ENCODE assay signal across 21 mouse cellular contexts in the genomic region with DNA sequence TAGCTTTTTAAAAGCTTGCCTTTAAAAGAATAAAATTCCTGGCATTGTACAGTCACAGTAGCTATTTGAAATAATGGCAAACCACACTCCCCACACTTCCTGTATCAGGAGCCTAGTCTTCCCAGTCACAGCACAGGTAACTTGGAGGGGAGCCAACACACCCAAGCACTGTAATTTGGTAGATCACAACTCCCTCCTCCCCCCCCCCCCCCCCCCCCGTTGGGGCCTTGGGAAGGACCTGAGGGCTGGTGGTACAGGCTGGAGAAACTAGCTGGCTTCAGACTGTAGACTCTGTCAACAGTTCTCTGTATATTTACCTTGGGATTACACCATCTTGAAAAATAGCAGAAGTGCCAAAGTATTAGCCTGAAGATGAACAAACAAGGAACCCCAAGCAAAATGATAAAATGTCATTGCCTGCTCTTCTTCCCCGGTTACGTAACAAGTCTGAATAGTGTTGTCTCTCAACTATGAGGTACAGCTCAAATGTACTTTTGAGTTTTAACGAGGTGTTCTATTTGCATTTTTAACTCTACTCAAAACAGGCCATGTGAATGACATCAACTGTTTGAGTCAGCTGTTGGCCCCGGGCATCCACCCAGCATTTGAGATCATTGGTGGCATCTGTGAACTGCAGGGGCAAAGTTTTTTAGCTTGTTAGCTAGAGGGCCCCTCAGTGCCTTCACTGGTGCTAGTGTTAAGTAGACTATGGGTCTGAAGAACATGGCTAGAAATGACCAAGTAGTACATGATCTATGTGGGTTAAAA. TPM values are rescaled to one million over a fixed set of nuclear protein-coding genes. Genes with fewer than 3 reads are reported as not detected.
DNase-seq lines count a peak whose midpoint lies in the region; ATAC-seq and TF ChIP-seq lines count a peak whose summit lies in the region.
"Had no signal": no experiment of that assay in that cellular context is flagged by ENCODE, and none has a peak within 500 bp of the region (broad histone marks: within the 10 kb centered on the region; RNA-seq: fewer than 3 reads in every experiment).

No protein-coding gene starts in this region.

- peak; percentile 17 for DNase-seq in gastrocnemius, postnatal 14 days
- DNase-seq in gastrocnemius, postnatal 36 days: no peak
- DNase-seq in lung, embryonic 14.5 days: peak; percentile 36
- no peak for DNase-seq in lung, postnatal 4 days
- DNase-seq in lung, postnatal 36 days: peak; percentile 30
- peak; percentile 75 for DNase-seq in stomach, postnatal 0 days (ENCODE audit: low spot score)
- no peak for DNase-seq in ovary, adult 18-20 months (ENCODE audit: low spot score)
- DNase-seq: cerebellum, adult 9-11 months; heart, adult 2 months; heart, postnatal 4 days; kidney, adult 9 months; kidney, postnatal 25 days; thymus, adult 18-20 months had no signal

- TF ChIP-seq CTCF in lung, embryonic 14.5 days (IDR thresholded peaks at IDR 0.05; ENCODE audit: low read depth): no peak
- no peak for TF ChIP-seq CTCF in stomach, postnatal 0 days (IDR thresholded peaks at IDR 0.05; ENCODE audit: low read depth)

- no peaks in the 10 kb centered on the region for H3K36me3 ChIP-seq in lung, embryonic 14.5 days (ENCODE audit: insufficient read depth)
- H3K36me3 ChIP-seq in stomach, postnatal 0 days (ENCODE audit: control insufficient read depth, insufficient read depth, low read length): no peaks in the 10 kb centered on the region
- H3K36me3 ChIP-seq: embryonic facial prominence, embryonic 12.5 days; forebrain, embryonic 15.5 days; heart, embryonic 15.5 days; hindbrain, embryonic 15.5 days; intestine, embryonic 15.5 days had no signal

- H3K27ac ChIP-seq in lung, embryonic 14.5 days (ENCODE audit: low read depth): no peak overlapping the region
- no peak overlapping the region for H3K27ac ChIP-seq in stomach, postnatal 0 days (replicated peaks)
- H3K27ac ChIP-seq: embryonic facial prominence, embryonic 12.5 days; forebrain, embryonic 15.5 days; heart, adult 2 months; hindbrain, embryonic 15.5 days; intestine, embryonic 15.5 days had no signal

- H3K4me1 ChIP-seq in lung, embryonic 14.5 days (ENCODE audit: insufficient read depth): no peaks in the 10 kb centered on the region
- H3K4me1 ChIP-seq in stomach, postnatal 0 days (replicated peaks; ENCODE audit: control insufficient read depth, insufficient read depth): no peaks in the 10 kb centered on the region
- H3K4me1 ChIP-seq: embryonic facial prominence, embryonic 12.5 days; forebrain, embryonic 15.5 days; hindbrain, embryonic 15.5 days; intestine, embryonic 15.5 days had no signal

- no peaks in the 10 kb centered on the region for H3K27me3 ChIP-seq in lung, embryonic 14.5 days (ENCODE audit: insufficient read depth, low read length)
- H3K27me3 ChIP-seq in stomach, postnatal 0 days (ENCODE audit: control insufficient read depth, insufficient read depth, low read length): no peaks in the 10 kb centered on the region
- H3K27me3 ChIP-seq: embryonic facial prominence, embryonic 12.5 days; forebrain, embryonic 15.5 days; heart, embryonic 15.5 days; hindbrain, embryonic 15.5 days; intestine, embryonic 15.5 days had no signal

- H3K9ac ChIP-seq in lung, embryonic 14.5 days: no peak overlapping the region
- no peak overlapping the region for H3K9ac ChIP-seq in stomach, postnatal 0 days (ENCODE audit: low read length)
- H3K9ac ChIP-seq: embryonic facial prominence, embryonic 12.5 days; forebrain, embryonic 15.5 days; heart, embryonic 15.5 days; hindbrain, embryonic 15.5 days; intestine, embryonic 15.5 days had no signal

- 67% methylated on average over 5 of the region's 5 CpGs for WGBS in lung, embryonic 14.5 days
- WGBS in stomach, postnatal 0 days: 69% methylated on average over 4 of the region's 5 CpGs

- H3K9me3 ChIP-seq in lung, embryonic 14.5 days (ENCODE audit: low read depth, low read length): no peaks in the 10 kb centered on the region
- no peaks in the 10 kb centered on the region for H3K9me3 ChIP-seq in stomach, postnatal 0 days (ENCODE audit: control insufficient read depth, low read length)
- H3K9me3 ChIP-seq: embryonic facial prominence, embryonic 12.5 days; forebrain, embryonic 15.5 days; heart, embryonic 15.5 days; hindbrain, embryonic 15.5 days; intestine, embryonic 15.5 days had no signal

- no peak for TF ChIP-seq EP300 in stomach, postnatal 0 days (optimal IDR thresholded peaks at IDR 0.05)

- no peak overlapping the region for H3K4me2 ChIP-seq in lung, embryonic 14.5 days
- no peak overlapping the region for H3K4me2 ChIP-seq in stomach, postnatal 0 days (replicated peaks; ENCODE audit: low read depth)
- H3K4me2 ChIP-seq: embryonic facial prominence, embryonic 12.5 days; forebrain, embryonic 15.5 days; heart, embryonic 15.5 days; hindbrain, embryonic 15.5 days; intestine, embryonic 15.5 days had no signal

- H3K4me3 ChIP-seq in lung, embryonic 14.5 days (ENCODE audit: low read depth, low read length): no peak overlapping the region
- H3K4me3 ChIP-seq in stomach, postnatal 0 days (ENCODE audit: low read depth, low read length): no peak overlapping the region
- H3K4me3 ChIP-seq: embryonic facial prominence, embryonic 12.5 days; forebrain, embryonic 15.5 days; heart, adult 2 months; heart, embryonic 15.5 days; hindbrain, embryonic 15.5 days; intestine, embryonic 15.5 days had no signal

- ATAC-seq in lung, embryonic 14.5 days (ENCODE audit: insufficient read depth): peak; percentile 35; the same call in 1 of the 2 replicates
- peak; percentile 76; the same call in 1 of the 2 replicates for ATAC-seq in stomach, postnatal 0 days (ENCODE audit: low FRiP score, low TSS enrichment)
- ATAC-seq: forebrain, embryonic 15.5 days; intestine, embryonic 15.5 days; midbrain, embryonic 16.5 days had no signal

- intact Hi-C loops in gastrocnemius, postnatal 14 days (cut with DNase I; ENCODE audit: low total_unique reads): no loop called here
- intact Hi-C loops in gastrocnemius, postnatal 36 days (cut with DNase I): no loop called here

RNA-seq across cellular contexts. Expression of a gene that starts 33.7 kb away (rescaled TPM):
- total RNA-seq in gastrocnemius, postnatal 14 days (2021): 10 to 100 TPM in 1 of 2 experiments, 1 to 10 TPM in 1; 9.6 to 11.0 TPM
- 1 to 10 TPM; 7.2 to 9.3 TPM for total RNA-seq in gastrocnemius, postnatal 36 days (2021)
- 3.8 and 4.5 TPM in 2 replicates for polyA plus RNA-seq in lung, embryonic 14.5 days (2014; fragmentation: Nextera tagmentation; extraction: Ambion mirVana)
- polyA plus RNA-seq in stomach, postnatal 0 days (2015; fragmentation: Nextera tagmentation; extraction: Ambion mirVana): 6.2 and 7.2 TPM in 2 replicates
- total RNA-seq: neutrophil, adult 5-6 weeks had no signal
- polyA plus RNA-seq: C2C12 had no signal

Comparison
In these comparisons a context has a peak if more than half of its experiments do, and no peak if none do; other contexts are left out.
1. DNase-seq: peak in gastrocnemius, postnatal 14 days (single experiment), lung, embryonic 14.5 days (single experiment), lung, postnatal 36 days (single experiment) and stomach, postnatal 0 days (single experiment); none in gastrocnemius, postnatal 36 days (0 of 2), lung, postnatal 4 days (0 of 2) and ovary, adult 18-20 months (single experiment).